Mouse (Mus musculus) kidney, adult 2 months (tissue): Measurements from ENCODE around the gene P2rx1.

Experiments
- CTCF ChIP-seq: fragments of 200-500 bp; conservative IDR thresholded peaks from 2 replicates; pipeline ENCODE4 v1.5.1; 2011; ENCODE audit warnings: low read depth, mild to moderate bottlenecking, control low read depth, low read length, moderate library complexity, mixed read lengths; ENCODE audit not compliant: insufficient read depth, insufficient read length
- POLR2A ChIP-seq: fragments of 200-500 bp; IDR thresholded peaks from one replicate; pipeline ENCODE4 v1.6.1; 2011; ENCODE audit warnings: low read depth, low read length, control low read depth

DNA sequence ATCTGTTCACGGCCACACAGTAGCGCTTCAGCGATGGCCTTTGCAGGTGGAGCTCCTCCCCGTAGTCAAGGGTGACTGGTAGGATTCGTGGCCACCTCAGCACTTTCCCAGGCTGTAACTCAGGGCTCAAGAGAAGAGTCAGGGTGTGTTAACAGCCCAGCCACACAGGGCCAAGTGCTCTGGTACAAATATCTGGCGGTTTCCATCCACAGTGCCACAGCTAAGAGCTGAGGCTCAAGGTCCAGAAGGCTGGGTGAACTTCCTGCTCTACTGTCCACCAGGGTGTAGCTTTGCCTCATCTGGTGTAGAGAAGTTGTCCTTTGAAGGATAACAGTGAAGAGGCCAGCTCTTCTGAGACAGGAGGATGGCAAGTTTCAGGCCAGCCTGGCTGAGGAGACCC lies 46.2 kb upstream of the P2rx1 start:
- TF ChIP-seq CTCF (no peak), POLR2A (no peak)
